Mouse (Mus musculus): ENCODE results near the gene Slc35d3.

Slc35d3 gene

GRCm38 (mm10) chr10:19834222-19834621, 17.0 kb downstream of the Slc35d3 start:
- no peak for DNase-seq

DNA sequence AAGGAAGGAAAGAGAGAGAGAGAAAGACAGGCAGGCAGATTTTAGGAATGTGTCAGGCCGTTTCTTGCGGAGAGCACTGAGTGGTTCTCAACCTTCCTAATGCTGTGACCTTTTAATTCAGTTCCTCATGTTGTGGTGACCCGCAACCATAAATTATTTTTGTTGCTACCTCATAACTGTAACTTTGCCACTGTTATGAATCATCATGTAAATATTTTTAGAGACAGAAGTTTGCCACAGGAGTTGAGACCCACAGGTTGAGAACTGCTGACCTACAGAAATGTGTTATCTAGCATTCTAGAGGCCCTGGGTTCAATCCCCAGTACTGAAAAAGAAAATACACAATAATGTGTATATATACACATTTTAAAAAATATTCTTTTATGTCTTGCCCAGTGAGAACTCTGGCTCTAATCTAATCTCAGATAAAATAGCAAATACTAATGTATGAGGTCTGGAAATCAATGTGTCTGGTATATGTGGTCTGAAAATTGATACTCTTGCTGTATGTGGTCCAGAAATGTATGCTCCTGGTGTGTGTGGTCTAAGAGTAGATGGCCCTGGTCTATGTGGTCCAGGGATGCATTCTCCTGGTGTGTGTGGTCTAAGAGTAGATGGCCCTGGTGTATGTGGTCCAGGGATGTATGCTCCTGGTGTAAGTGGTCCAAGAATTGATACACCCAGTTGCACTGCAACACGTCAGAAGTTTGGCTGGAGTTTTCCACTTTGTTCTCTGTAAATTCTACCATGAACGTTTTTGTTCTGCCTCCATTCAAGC, 20.0 kb downstream of the Slc35d3 start:
- no peak for DNase-seq

DNA sequence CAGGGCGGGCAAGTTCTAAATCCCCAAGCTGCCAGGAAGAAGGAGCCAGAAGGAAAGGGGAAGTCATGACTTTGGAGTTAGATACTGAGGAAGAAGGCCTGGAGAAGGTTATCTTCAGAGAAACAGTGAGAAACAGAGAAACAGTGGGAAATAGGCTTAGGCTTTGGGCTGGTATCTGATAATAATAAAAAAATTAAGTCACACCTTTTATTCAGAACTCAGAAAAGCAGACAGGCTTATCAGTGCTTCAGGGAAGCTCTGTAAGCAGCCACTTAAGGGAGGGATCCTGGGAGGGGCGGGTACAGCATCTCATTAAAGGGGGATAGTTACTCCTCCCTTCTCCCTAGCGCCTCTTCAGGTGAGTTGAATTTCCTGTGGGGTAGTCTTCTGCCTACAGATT, 30.3 kb downstream of the Slc35d3 start:
- DNase-seq: no peak

- no peak for DNase-seq
Observed at GRCm38 (mm10) chr10:19818723-19819355, 32.4 kb downstream of the Slc35d3 start.

DNA sequence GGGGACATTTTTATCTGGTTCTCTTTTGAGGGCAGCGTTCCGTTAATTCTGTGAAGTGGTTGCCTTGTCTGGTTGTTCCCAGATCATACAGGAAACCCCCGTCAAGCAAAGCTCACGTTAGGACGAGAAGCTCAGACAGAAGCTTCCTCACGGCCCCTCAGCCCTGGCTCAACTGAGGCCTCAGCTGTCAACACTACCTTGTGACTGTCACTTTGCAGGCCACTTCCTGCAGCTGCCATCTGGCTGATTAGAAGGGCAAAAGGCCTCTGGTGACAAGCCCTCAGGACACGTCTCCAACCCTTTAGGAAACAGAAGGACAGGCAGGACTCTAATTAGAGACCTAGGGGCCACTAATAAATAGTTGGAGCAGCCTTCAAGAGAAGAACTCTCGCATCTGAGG, 35.9 kb downstream of the Slc35d3 start:
- DNase-seq: peak in 1 of 2 experiments; percentile 2

DNA sequence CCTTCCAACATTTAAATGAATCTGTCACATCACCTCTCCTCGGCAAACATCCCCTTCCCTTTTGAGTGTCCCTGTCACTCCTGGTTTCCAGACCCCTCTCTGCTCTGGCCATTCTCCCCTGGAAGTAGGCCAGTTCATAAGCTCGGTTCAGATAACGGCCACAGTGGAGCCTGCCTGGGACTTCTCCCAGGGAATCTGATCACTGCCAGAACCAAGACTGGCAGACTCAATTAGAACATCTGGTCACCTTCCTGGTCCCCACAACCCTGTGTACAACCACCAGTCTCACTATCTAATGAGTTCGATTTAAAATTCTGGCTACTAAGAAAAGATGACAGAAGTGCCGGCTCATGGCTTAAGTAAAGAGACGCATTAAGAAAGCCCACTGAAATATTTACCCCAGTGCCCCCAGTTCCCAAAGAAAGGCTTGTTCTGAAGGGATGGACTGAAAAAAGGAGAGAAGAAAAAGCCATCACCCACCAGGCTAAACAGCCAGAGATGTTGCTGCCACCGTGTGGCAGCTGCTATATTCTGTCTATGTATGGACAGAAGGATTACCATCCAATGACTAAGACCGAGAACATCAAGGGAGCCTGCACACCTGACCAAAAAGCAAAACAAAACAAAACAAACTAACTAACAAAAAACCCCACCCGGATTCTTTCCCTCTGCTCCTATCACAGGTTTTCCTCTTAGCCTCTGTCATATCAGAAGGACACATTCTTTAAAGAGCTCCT, 39.7 kb downstream of the Slc35d3 start:
- DNase-seq: peak; percentile 39 to 48

GRCm38 (mm10) chr10:19804763-19805162, 46.5 kb downstream of the Slc35d3 start:
- DNase-seq: no peak

GRCm38 (mm10) chr10:19802958-19803357, 48.3 kb downstream of the Slc35d3 start:
- no peak for DNase-seq

All from kidney, postnatal 4 days (tissue).